Mouse (Mus musculus): ENCODE data around the gene Fut11. TPM values are rescaled to one million over a fixed set of nuclear protein-coding genes. Genes with fewer than 3 reads are reported as not detected.

Gene Fut11
- total and polyA plus RNA-seq, 2 experiments from 2014 or later: 18.0 to 26.2 TPM

DNA sequence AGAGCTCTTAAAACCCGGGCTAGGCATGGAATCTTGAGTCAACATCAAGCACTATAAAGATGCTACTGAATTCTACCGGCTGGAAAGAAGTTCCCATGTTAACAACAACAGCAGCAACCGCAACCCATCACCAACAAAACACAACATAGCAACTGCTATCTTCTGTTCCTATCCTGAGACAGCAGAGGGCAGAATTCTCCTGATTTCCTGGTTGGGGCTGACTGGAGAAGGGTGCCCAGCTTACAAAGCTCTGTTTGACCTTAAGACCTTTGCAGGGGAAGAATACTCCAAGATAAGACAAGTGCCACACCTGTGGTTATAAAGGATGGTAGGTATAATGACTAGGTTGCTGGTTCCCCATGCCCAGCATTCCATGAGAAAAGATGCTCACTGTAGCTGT lies 52.2 kb downstream of the Fut11 start:
- Histone ChIP-seq H3K4me3 (ENCODE audit: low read length) (no peak overlapping the region), H3K4me1 (ENCODE audit: insufficient read depth, low read length) (no peaks in the 10 kb centered on the region), H3K9me3 (ENCODE audit: low read length) (no peaks in the 10 kb centered on the region), H3K36me3 (ENCODE audit: insufficient read depth, low read length) (peaks cover 17% of the 10 kb centered on the region), H3K27me3 (ENCODE audit: insufficient read depth, low read length) (no peaks in the 10 kb centered on the region), H3K9ac (replicated peaks; ENCODE audit: low read length) (no peak overlapping the region), H3K27ac (no peak overlapping the region), H3K4me2 (ENCODE audit: low read depth, low read length) (no peak overlapping the region)
- TF ChIP-seq CTCF (IDR thresholded peaks at IDR 0.05; ENCODE audit: low read depth): peak; percentile 56
- DNase-seq (ENCODE audit: low spot score) (no peak), ATAC-seq (no peak)
- WGBS: 91% methylated on average over 3 of the region's 3 CpGs

- DNase-seq (ENCODE audit: low spot score): no peak
- no peak overlapping the region for H3K9ac ChIP-seq (replicated peaks; ENCODE audit: low read length)
- H3K36me3 ChIP-seq (ENCODE audit: insufficient read depth, low read length): peaks cover 9% of the 10 kb centered on the region
- ATAC-seq: no peak
- H3K4me1 ChIP-seq (ENCODE audit: insufficient read depth, low read length): no peaks in the 10 kb centered on the region
- 69% methylated on average over 4 of the region's 4 CpGs for WGBS
- H3K27ac ChIP-seq: no peak overlapping the region
- no peaks in the 10 kb centered on the region for H3K9me3 ChIP-seq (ENCODE audit: low read length)
- no peak overlapping the region for H3K4me3 ChIP-seq (ENCODE audit: low read length)
- H3K27me3 ChIP-seq (ENCODE audit: insufficient read depth, low read length): no peaks in the 10 kb centered on the region
- TF ChIP-seq CTCF (IDR thresholded peaks at IDR 0.05; ENCODE audit: low read depth): no peak
- H3K4me2 ChIP-seq (ENCODE audit: low read depth, low read length): no peak overlapping the region
Observed at GRCm38 (mm10) chr14:20748388-20748787, 53.6 kb downstream of the Fut11 start.

DNA sequence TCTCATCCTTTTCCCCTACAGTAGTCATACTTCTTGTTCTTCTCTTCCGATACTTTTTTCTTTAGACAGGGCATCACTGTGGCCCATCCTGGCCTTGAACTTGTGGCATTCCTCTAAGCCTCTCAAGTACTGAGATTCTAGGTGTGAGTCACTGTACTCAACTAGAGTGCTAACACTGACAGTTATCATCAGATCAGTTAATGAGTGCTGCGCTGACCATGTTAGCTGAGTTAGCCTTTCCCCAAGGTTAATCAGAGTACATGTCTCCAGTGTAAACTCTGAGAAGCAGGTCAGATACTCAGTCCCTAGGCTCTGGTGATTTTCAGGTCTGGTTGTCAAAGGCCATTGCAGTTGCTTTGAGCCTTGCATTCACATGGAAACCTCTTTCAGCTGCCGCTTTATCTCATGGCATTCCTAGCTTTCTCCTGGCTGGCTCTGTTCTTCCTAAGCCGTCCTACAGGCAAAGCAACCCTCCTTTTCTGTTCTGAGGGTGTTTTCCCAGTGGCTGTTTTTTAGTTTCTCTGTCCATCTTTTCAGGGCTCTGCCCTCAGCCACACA lies 54.8 kb downstream of the Fut11 start:
- WGBS: 84% methylated on average over 4 of the region's 4 CpGs
- Histone ChIP-seq H3K27ac (no peak overlapping the region), H3K9me3 (ENCODE audit: low read length) (no peaks in the 10 kb centered on the region), H3K4me3 (ENCODE audit: low read length) (no peak overlapping the region), H3K9ac (replicated peaks; ENCODE audit: low read length) (no peak overlapping the region), H3K27me3 (ENCODE audit: insufficient read depth, low read length) (no peaks in the 10 kb centered on the region), H3K36me3 (ENCODE audit: insufficient read depth, low read length) (peaks cover 7% of the 10 kb centered on the region), H3K4me2 (ENCODE audit: low read depth, low read length) (no peak overlapping the region), H3K4me1 (ENCODE audit: insufficient read depth, low read length) (no peaks in the 10 kb centered on the region)
- DNase-seq (ENCODE audit: low spot score) (no peak), ATAC-seq (no peak)
- no peak for TF ChIP-seq CTCF (IDR thresholded peaks at IDR 0.05; ENCODE audit: low read depth)

- peaks cover 15% of the 10 kb centered on the region for H3K36me3 ChIP-seq (ENCODE audit: insufficient read depth, low read length)
- H3K9me3 ChIP-seq (ENCODE audit: low read length): no peaks in the 10 kb centered on the region
- no peak overlapping the region for H3K4me2 ChIP-seq (ENCODE audit: low read depth, low read length)
- ATAC-seq (no peak), DNase-seq (ENCODE audit: low spot score) (no peak)
- H3K27ac ChIP-seq: peak overlapping the region; percentile 34; the same call in 1 of the 2 replicates
- no peaks in the 10 kb centered on the region for H3K4me1 ChIP-seq (ENCODE audit: insufficient read depth, low read length)
- H3K4me3 ChIP-seq (ENCODE audit: low read length): no peak overlapping the region
- 92% methylated on average over 5 of the region's 5 CpGs for WGBS
- TF ChIP-seq CTCF (IDR thresholded peaks at IDR 0.05; ENCODE audit: low read depth): no peak
- no peaks in the 10 kb centered on the region for H3K27me3 ChIP-seq (ENCODE audit: insufficient read depth, low read length)
- H3K9ac ChIP-seq (replicated peaks; ENCODE audit: low read length): no peak overlapping the region
Observed at GRCm38 (mm10) chr14:20750503-20750902, 55.7 kb downstream of the Fut11 start.

Small RNA genes lying within 50 kb of the gene (microRNA-seq; reads per million reads assigned to microRNA genes)
- 2.1 to 2.8 reads per million in 2 experiments for gene Mir6946

Other genes with a start within 250 kb of the Fut11 start
- 0.11 and 0.31 TPM in 2 replicates for gene Cfap70, start 242.7 kb upstream of the Fut11 start, total RNA-seq (2014; rRNA removed)
- gene Cfap70, start 242.7 kb upstream of the Fut11 start, polyA plus RNA-seq (2015; fragmentation: Nextera tagmentation; extraction: Ambion mirVana): 1.8 and 2.2 TPM in 2 replicates
- gene Anxa7, start 214.8 kb upstream of the Fut11 start, total RNA-seq (2014; rRNA removed): 36.5 and 38.4 TPM in 2 replicates
- 19.8 and 20.5 TPM in 2 replicates for gene Anxa7, start 214.8 kb upstream of the Fut11 start, polyA plus RNA-seq (2015; fragmentation: Nextera tagmentation; extraction: Ambion mirVana)
- gene Mss51, start 198.1 kb upstream of the Fut11 start, total RNA-seq (2014; rRNA removed): 0.11 and 0.26 TPM in 2 replicates
- 0.08 and 0.19 TPM in 2 replicates for gene Mss51, start 198.1 kb upstream of the Fut11 start, polyA plus RNA-seq (2015; fragmentation: Nextera tagmentation; extraction: Ambion mirVana)
- 110 and 130 TPM in 2 replicates for gene Ppp3cb, start 148.4 kb upstream of the Fut11 start, total RNA-seq (2014; rRNA removed)
- 94.7 and 97.5 TPM in 2 replicates for gene Ppp3cb, start 148.4 kb upstream of the Fut11 start, polyA plus RNA-seq (2015; fragmentation: Nextera tagmentation; extraction: Ambion mirVana)
- 27.5 and 30.2 TPM in 2 replicates for gene Usp54, start 53.9 kb upstream of the Fut11 start, total RNA-seq (2014; rRNA removed)
- 5.8 and 5.9 TPM in 2 replicates for gene Usp54, start 53.9 kb upstream of the Fut11 start, polyA plus RNA-seq (2015; fragmentation: Nextera tagmentation; extraction: Ambion mirVana)
- 1.4 TPM in 1 of 2 replicates, not detected in the other for gene Myoz1, start 38.4 kb upstream of the Fut11 start, total RNA-seq (2014; rRNA removed)
- 0.35 TPM in 1 of 2 replicates, not detected in the other for gene Myoz1, start 38.4 kb upstream of the Fut11 start, polyA plus RNA-seq (2015; fragmentation: Nextera tagmentation; extraction: Ambion mirVana)
- 0.11 and 0.52 TPM in 2 replicates for gene Synpo2l, start 26.6 kb upstream of the Fut11 start, total RNA-seq (2014; rRNA removed)
- 0.20 and 0.23 TPM in 2 replicates for gene Synpo2l, start 26.6 kb upstream of the Fut11 start, polyA plus RNA-seq (2015; fragmentation: Nextera tagmentation; extraction: Ambion mirVana)
- 166 and 179 TPM in 2 replicates for gene Sec24c, start 20.7 kb upstream of the Fut11 start, total RNA-seq (2014; rRNA removed)
- gene Sec24c, start 20.7 kb upstream of the Fut11 start, polyA plus RNA-seq (2015; fragmentation: Nextera tagmentation; extraction: Ambion mirVana): 52.5 and 58.7 TPM in 2 replicates
- 122 and 147 TPM in 2 replicates for gene Chchd1, start 8.0 kb downstream of the Fut11 start, total RNA-seq (2014; rRNA removed)
- 188 and 193 TPM in 2 replicates for gene Chchd1, start 8.0 kb downstream of the Fut11 start, polyA plus RNA-seq (2015; fragmentation: Nextera tagmentation; extraction: Ambion mirVana)
- gene Zswim8, start 12.6 kb downstream of the Fut11 start, total RNA-seq (2014; rRNA removed): 149 and 159 TPM in 2 replicates
- 31.3 and 36.8 TPM in 2 replicates for gene Zswim8, start 12.6 kb downstream of the Fut11 start, polyA plus RNA-seq (2015; fragmentation: Nextera tagmentation; extraction: Ambion mirVana)
- 19.8 and 23.2 TPM in 2 replicates for gene Ndst2, start 39.6 kb downstream of the Fut11 start, total RNA-seq (2014; rRNA removed)
- gene Ndst2, start 39.6 kb downstream of the Fut11 start, polyA plus RNA-seq (2015; fragmentation: Nextera tagmentation; extraction: Ambion mirVana): 12.4 and 16.7 TPM in 2 replicates
- gene Camk2g, start 99.1 kb downstream of the Fut11 start, total RNA-seq (2014; rRNA removed): 204 and 248 TPM in 2 replicates
- gene Camk2g, start 99.1 kb downstream of the Fut11 start, polyA plus RNA-seq (2015; fragmentation: Nextera tagmentation; extraction: Ambion mirVana): 291 and 299 TPM in 2 replicates
- gene Plau, start 141.7 kb downstream of the Fut11 start, total RNA-seq (2014; rRNA removed): 1.2 and 1.4 TPM in 2 replicates
- gene Plau, start 141.7 kb downstream of the Fut11 start, polyA plus RNA-seq (2015; fragmentation: Nextera tagmentation; extraction: Ambion mirVana): 0.26 and 0.39 TPM in 2 replicates
- 24.3 and 26.5 TPM in 2 replicates for gene Vcl, start 234.4 kb downstream of the Fut11 start, total RNA-seq (2014; rRNA removed)
- gene Vcl, start 234.4 kb downstream of the Fut11 start, polyA plus RNA-seq (2015; fragmentation: Nextera tagmentation; extraction: Ambion mirVana): 9.8 and 10.4 TPM in 2 replicates

All from hindbrain, postnatal 0 days (tissue).